Mouse (Mus musculus) thymus, adult 2 months (tissue): ENCODE data around the gene Ezr.

Experiments
- CTCF ChIP-seq: fragments of 200-500 bp; IDR thresholded peaks from 2 replicates; pipeline ENCODE4 v1.5.1; 2012; ENCODE audit warnings: mild to moderate bottlenecking, control low read depth, low read length, moderate library complexity, borderline replicate concordance; ENCODE audit not compliant: control insufficient read depth, poor library complexity, insufficient read depth; ENCODE audit errors: extremely low read depth
- POLR2A ChIP-seq: fragments of 200-500 bp; IDR thresholded peaks from 2 replicates; pipeline ENCODE4 v1.6.1; 2012; ENCODE audit warnings: mild to moderate bottlenecking, low read length, control low read depth, moderate library complexity; ENCODE audit not compliant: control insufficient read depth, poor library complexity, insufficient read depth; ENCODE audit errors: extremely low read depth

- TF ChIP-seq CTCF, result no peak
- TF ChIP-seq POLR2A, result no peak
These were observed 550 bp upstream of the Ezr start for GRCm38 (mm10) chr17:6783006-6783661.
